Mouse (Mus musculus) heart, adult 2 months (tissue): ENCODE results near the gene Mfsd4b2. TPM values are rescaled to one million over a fixed set of nuclear protein-coding genes. Genes with fewer than 3 reads are reported as not detected.

ENCODE experiments used
- DNase-seq, 2 experiments: peaks; one replicate each; pipeline ENCODE4 v3.0.0; 2021
- H3K27ac ChIP-seq: fragments of 200-600 bp; 2 replicates; pipeline ENCODE4 v1.8.1; 2022
- H3K27me3 ChIP-seq: fragments of 200-500 bp; 2 replicates; pipeline ENCODE4 v1.6.1; 2012; ENCODE audit warnings: mild to moderate bottlenecking, low read length, inconsistent platforms, mixed read lengths; ENCODE audit not compliant: control insufficient read depth, insufficient read depth
- H3K36me3 ChIP-seq: fragments of 200-500 bp; 2 replicates; pipeline ENCODE4 v1.6.1; 2012; ENCODE audit warnings: low read length, inconsistent platforms; ENCODE audit not compliant: control insufficient read depth, insufficient read depth
- H3K4me1 ChIP-seq: fragments of 200-500 bp; 2 replicates; pipeline ENCODE4 v1.6.1; 2011; ENCODE audit warnings: low read length; ENCODE audit not compliant: control insufficient read depth, insufficient read depth
- H3K4me3 ChIP-seq: fragments of 200-600 bp; 2 replicates; pipeline ENCODE4 v1.8.1; 2022
- H3K79me2 ChIP-seq: fragments of 200-500 bp; replicated peaks from 2 replicates; pipeline ENCODE4 v1.6.1; 2012; ENCODE audit warnings: mild to moderate bottlenecking, inconsistent platforms, low read length, moderate library complexity, mixed read lengths; ENCODE audit not compliant: control insufficient read depth, insufficient read depth
- H3K9ac ChIP-seq: fragments of 200-500 bp; 2 replicates; pipeline ENCODE4 v1.6.1; 2012; ENCODE audit warnings: low read depth, mild to moderate bottlenecking, control low read depth, inconsistent platforms, low read length, mixed read lengths
- CTCF ChIP-seq: fragments of 200-600 bp; IDR thresholded peaks from 2 replicates; pipeline ENCODE4 v1.8.1; 2022; ENCODE audit warnings: antibody characterized with exemption, mild to moderate bottlenecking, moderate library complexity
- EP300 ChIP-seq: fragments of 200-500 bp; IDR thresholded peaks from 2 replicates; pipeline ENCODE4 v1.6.1; 2011; ENCODE audit warnings: low read depth, low read length, control low read depth; ENCODE audit not compliant: insufficient read depth
- POLR2A ChIP-seq: fragments of 200-500 bp; IDR thresholded peaks from 2 replicates; pipeline ENCODE4 v1.6.1; 2011; ENCODE audit warnings: mild to moderate bottlenecking, low read depth, low read length, control low read depth; ENCODE audit not compliant: insufficient read depth
- WGBS: fragments of 180-500 bp; shearing (Covaris S2); methylation state at CpG from one replicate; pipeline ENCODE4 v1.1.7; 2018; 5-methylcytosine and 5-hydroxymethylcytosine counted together
- intact Hi-C: fragments of 180-260 bp; cut with DNase I; formaldehyde crosslinking; loops from one replicate; pipeline ENCODE4 v1.15.1; 2025
- polyA plus RNA-seq: library from polyadenylated mRNA; depleted of rRNA; stranded (reverse); fragments of >200 nt; gene quantifications from 2 replicates; pipeline ENCODE4 v1.2.3, GENCODE M21; 2012; rRNA removed
- total RNA-seq, 2 experiments: library from RNA; stranded (reverse); gene quantifications; 2 replicates each; pipeline ENCODE4 v1.2.3; 2021

Mfsd4b2 gene
- total and polyA plus RNA-seq, 3 experiments, result 0.21 to 0.30 TPM; not detected in 1

DNA sequence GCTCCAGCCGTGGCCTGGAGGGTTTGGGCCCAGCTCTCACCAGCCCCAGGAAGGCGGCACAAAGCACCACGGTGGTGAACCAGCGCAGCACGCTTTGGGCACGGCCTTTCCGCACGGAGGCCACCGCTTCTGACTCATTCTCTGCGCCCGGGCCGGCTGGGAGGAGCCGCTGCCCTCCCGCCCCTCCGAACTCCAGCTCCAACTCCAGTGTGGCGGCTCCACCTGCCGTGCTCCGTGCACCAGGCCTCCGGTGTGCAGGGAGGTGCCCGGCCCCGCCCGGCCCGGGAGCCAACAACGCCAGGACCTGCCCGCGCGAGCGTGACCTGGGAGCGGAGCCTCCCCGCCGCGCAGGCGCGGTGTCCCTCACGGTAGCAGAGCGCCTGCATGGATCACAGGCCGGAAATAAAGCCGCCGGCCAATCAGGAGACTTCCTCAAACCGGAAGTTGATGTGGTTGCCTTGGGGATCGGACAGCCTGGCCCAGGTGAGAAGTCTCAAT is 27.8 kb downstream of the Mfsd4b2 start, which contains the start of gene Mfsd4b4:
Mfsd4b4 (minus strand) TSS at position 365 of the 498 bp plus-strand sequence.
- TF ChIP-seq POLR2A (peak; percentile 82), CTCF (0 out of 2 replicates have a peak, but pooled peaks have one; percentile 4), EP300 (no peak)
- Histone ChIP-seq H3K36me3 (no peaks in the 10 kb centered on the region), H3K9ac (peak within 1 kb of the TSS; percentile 87), H3K27me3 (no peaks in the 10 kb centered on the region), H3K27ac (peak within 1 kb of the TSS; percentile 79), H3K4me3 (peak within 1 kb of the TSS; percentile 81), H3K79me2 (no peaks in the 10 kb centered on the region), H3K4me1 (no peaks in the 10 kb centered on the region)
- intact Hi-C loops, result loop anchor here (5.0 kb wide), 1 partner anchor 58 kb away; no protein-coding TSS in a partner anchor
- WGBS, result under 1% methylated on average over 41 of the region's 41 CpGs
- peak; percentile 85 to 91 for DNase-seq

DNA sequence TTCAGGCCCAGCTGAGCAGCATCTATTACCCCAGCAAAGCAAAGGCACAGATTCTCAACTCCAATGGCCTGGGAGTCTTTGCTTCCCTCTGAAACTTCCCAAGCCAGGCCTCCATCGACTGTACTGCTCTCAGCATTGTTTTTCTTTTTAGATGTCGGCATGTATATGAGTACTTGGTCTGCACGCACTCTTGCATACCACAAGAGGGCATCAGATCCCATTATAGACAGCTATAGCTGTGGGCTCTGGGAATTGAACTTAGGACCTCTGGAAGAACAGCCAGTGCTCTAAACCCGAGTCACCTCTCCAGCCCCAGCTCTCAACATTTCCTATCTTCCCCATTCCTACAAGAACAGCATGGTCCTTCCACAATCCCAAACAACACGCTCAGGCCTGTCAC is 30.2 kb downstream of the Mfsd4b2 start:
- no peak overlapping the region for H3K9ac ChIP-seq
- H3K4me3 ChIP-seq, result no peak overlapping the region
- intact Hi-C loops, result loop anchor here (5.0 kb wide), 1 partner anchor 61 kb away; no protein-coding TSS in a partner anchor
- TF ChIP-seq CTCF (peak; percentile 42), EP300 (no peak)
- DNase-seq, result no peak
- H3K27me3 ChIP-seq, result no peaks in the 10 kb centered on the region
- WGBS, result 81% methylated on average over 5 of the region's 5 CpGs
- no peak overlapping the region for H3K27ac ChIP-seq
- H3K79me2 ChIP-seq, result no peaks in the 10 kb centered on the region
- H3K4me1 ChIP-seq, result no peaks in the 10 kb centered on the region
- no peaks in the 10 kb centered on the region for H3K36me3 ChIP-seq

DNA sequence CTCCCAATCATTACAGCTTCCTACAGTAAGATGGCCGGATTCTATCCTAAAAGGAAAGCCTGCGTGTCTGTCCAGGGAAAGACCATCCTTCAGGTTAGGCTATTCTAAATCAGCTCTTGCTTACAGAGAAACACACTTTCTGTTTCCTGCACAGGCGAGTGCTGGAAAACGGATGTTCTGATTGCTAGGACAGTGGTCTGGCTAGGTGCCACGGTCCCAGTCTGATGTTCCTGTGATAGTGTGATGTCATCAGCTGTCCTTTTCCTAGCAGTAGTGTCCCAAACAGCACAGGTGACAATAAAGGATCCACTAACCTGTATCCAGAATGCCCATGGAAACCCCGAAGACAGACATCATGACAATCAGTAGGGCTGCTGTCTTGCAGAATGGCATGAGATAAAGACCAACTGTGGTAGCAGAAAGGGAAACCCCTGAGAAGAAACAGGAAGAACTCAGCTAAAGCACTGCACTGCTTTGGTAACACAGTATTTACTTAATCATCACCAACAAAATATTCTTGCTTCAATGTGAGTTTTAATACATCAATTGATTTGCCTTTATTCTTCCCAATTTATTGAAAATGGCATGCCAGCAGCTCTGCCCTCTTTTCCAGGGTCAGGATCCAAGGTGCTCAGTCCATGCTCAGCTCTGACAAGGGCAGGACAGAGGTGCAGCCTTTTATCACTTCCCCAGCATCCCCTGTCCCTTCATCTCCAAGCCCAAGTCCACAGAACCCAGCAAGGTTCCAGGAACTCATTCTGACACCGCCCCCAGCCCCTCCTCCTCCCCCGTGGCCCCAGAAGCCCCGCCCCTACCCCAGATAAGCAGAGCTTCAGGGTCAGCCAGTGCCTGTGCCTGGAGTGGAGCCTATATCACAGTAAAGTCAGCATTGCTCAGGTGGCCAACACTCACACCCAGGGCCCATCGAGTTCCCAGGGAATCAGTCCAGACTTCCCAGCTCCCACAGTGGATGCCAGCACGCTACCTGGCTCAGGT is 32.7 kb downstream of the Mfsd4b2 start:
- Histone ChIP-seq H3K9ac (no peak overlapping the region), H3K36me3 (no peaks in the 10 kb centered on the region), H3K27ac (no peak overlapping the region), H3K79me2 (no peaks in the 10 kb centered on the region), H3K4me1 (no peaks in the 10 kb centered on the region), H3K4me3 (no peak overlapping the region), H3K27me3 (no peaks in the 10 kb centered on the region)
- DNase-seq, result no peak
- 48% methylated on average over 11 of the region's 11 CpGs for WGBS
- TF ChIP-seq CTCF (no peak), POLR2A (no peak), EP300 (no peak)
- intact Hi-C loops, result no loop called here

DNA sequence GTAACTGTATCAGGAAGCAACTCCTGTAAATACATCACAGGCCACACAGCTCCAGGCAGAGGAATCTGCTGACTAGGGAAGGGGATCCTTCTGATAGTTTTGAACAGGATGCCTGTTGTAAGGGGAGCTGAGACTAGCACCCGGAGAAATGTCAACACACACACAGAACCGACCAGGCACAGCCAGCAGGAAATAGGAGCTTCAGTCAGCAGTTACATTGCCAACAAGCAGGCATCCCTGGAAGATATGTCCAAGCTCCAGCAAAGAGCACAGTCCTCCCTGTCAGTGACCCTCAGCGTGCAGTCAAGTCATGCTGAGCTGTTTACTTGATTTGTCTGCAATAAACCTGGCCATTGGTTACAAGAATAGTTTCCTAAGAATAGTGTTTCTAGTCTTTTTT is 38.1 kb downstream of the Mfsd4b2 start:
- 47% methylated on average over 3 of the region's 3 CpGs for WGBS
- TF ChIP-seq POLR2A (no peak), CTCF (no peak), EP300 (no peak)
- H3K4me3 ChIP-seq, result no peak overlapping the region
- intact Hi-C loops, result no loop called here
- DNase-seq, result no peak
- H3K79me2 ChIP-seq, result no peaks in the 10 kb centered on the region
- no peak overlapping the region for H3K27ac ChIP-seq
- H3K9ac ChIP-seq, result no peak overlapping the region
- no peaks in the 10 kb centered on the region for H3K36me3 ChIP-seq
- no peaks in the 10 kb centered on the region for H3K27me3 ChIP-seq
- no peaks in the 10 kb centered on the region for H3K4me1 ChIP-seq

Other genes starting within 250 kb of the Mfsd4b2 start
- 10 to 100 TPM in 1 of 2 experiments, 1 to 10 TPM in 1; 9.5 to 12.9 TPM for gene Rev3l, start 194.8 kb downstream of the Mfsd4b2 start, total RNA-seq
- 5.9 and 13.4 TPM in 2 replicates for gene Rev3l, start 194.8 kb downstream of the Mfsd4b2 start, polyA plus RNA-seq
- 1 to 10 TPM; 3.5 to 3.7 TPM for gene Mfsd4b4, start 27.7 kb downstream of the Mfsd4b2 start, total RNA-seq
- gene Mfsd4b4, start 27.7 kb downstream of the Mfsd4b2 start, polyA plus RNA-seq, result 3.1 and 4.9 TPM in 2 replicates
- 1 to 10 TPM; 5.5 to 5.7 TPM for gene Mfsd4b3, start 33.2 kb upstream of the Mfsd4b2 start, total RNA-seq
- gene Mfsd4b3, start 33.2 kb upstream of the Mfsd4b2 start, polyA plus RNA-seq, result 4.6 and 9.0 TPM in 2 replicates
- gene Mfsd4b5, start 59.7 kb upstream of the Mfsd4b2 start, total RNA-seq, result under 1 TPM; 0.31 to 0.68 TPM
- gene Mfsd4b5, start 59.7 kb upstream of the Mfsd4b2 start, polyA plus RNA-seq, result 0.27 and 0.32 TPM in 2 replicates
- 1 to 10 TPM; 1.7 to 2.5 TPM for gene Mfsd4b1, start 98.3 kb upstream of the Mfsd4b2 start, total RNA-seq
- gene Mfsd4b1, start 98.3 kb upstream of the Mfsd4b2 start, polyA plus RNA-seq, result 3.3 and 4.2 TPM in 2 replicates
- gene Slc16a10, start 215.3 kb upstream of the Mfsd4b2 start, total RNA-seq, result 10 to 100 TPM; 21.0 to 21.9 TPM
- gene Slc16a10, start 215.3 kb upstream of the Mfsd4b2 start, polyA plus RNA-seq, result 15.3 and 28.3 TPM in 2 replicates